Mouse (Mus musculus) forebrain, embryonic 14.5 days (tissue): ENCODE results near the gene Por. TPM values are rescaled to one million over a fixed set of nuclear protein-coding genes. Genes with fewer than 3 reads are reported as not detected.

ENCODE experiments used
- ATAC-seq: fragments of 200-750 bp; cut with Nextera tagmentation; 2 replicates; pipeline ENCODE4 v1.8.0; 2017; ENCODE audit warnings: mild to moderate bottlenecking, moderate library complexity
- DNase-seq: peaks from one replicate; pipeline ENCODE4 v3.0.0-alpha.2; 2015; ENCODE audit warnings: low spot score
- H3K27ac ChIP-seq: fragments of 300-500 bp; sonication (generic); 2 replicates; pipeline ENCODE4 v1.5.1; 2014; ENCODE audit warnings: low read depth, mild to moderate bottlenecking, control low read depth, low read length, moderate library complexity
- H3K27me3 ChIP-seq: fragments of 300-500 bp; sonication (generic); replicated peaks from 2 replicates; pipeline ENCODE4 v1.6.1; 2014; ENCODE audit warnings: low read length, control low read depth, mixed read lengths; ENCODE audit not compliant: control insufficient read depth, insufficient read depth
- H3K36me3 ChIP-seq: fragments of 300-500 bp; sonication (generic); 2 replicates; pipeline ENCODE4 v1.6.1; 2014; ENCODE audit warnings: low read length, control low read depth; ENCODE audit not compliant: control insufficient read depth, insufficient read depth
- H3K4me1 ChIP-seq: fragments of 300-500 bp; sonication (generic); 2 replicates; pipeline ENCODE4 v1.6.1; 2014; ENCODE audit warnings: antibody characterized with exemption, low read length, control low read depth; ENCODE audit not compliant: control insufficient read depth, insufficient read depth
- H3K4me2 ChIP-seq: fragments of 300-500 bp; sonication (generic); 2 replicates; pipeline ENCODE4 v1.6.1; 2014; ENCODE audit warnings: mild to moderate bottlenecking, control low read depth, low read length
- H3K4me3 ChIP-seq: fragments of 300-500 bp; sonication (generic); 2 replicates; pipeline ENCODE4 v1.5.1; 2014; ENCODE audit warnings: low read depth, low read length, control low read depth
- H3K9ac ChIP-seq: fragments of 300-500 bp; sonication (generic); 2 replicates; pipeline ENCODE4 v1.6.1; 2014; ENCODE audit warnings: mild to moderate bottlenecking, low read length, control low read depth, moderate library complexity
- H3K9me3 ChIP-seq: fragments of 300-500 bp; sonication (generic); replicated peaks from 2 replicates; pipeline ENCODE4 v1.6.1; 2016; ENCODE audit warnings: low read length, control low read depth, mixed read lengths; ENCODE audit not compliant: control insufficient read depth
- WGBS: fragments of 180-500 bp; shearing (Covaris S2); extraction: QIAGEN DNeasy Blood & Tissue Kit; methylation state at CpG from one replicate; pipeline ENCODE4 v1.1.7; 2014; 5-methylcytosine and 5-hydroxymethylcytosine counted together
- polyA plus RNA-seq: library from polyadenylated mRNA; unstranded; fragments of >200 nt; fragmentation: Nextera tagmentation; extraction: Ambion mirVana; gene quantifications from 2 replicates; pipeline ENCODE4 v1.2.1, GENCODE M21; 2014

The Por gene
- polyA plus RNA-seq, 1 experiment from 2014 or later = 82.1 TPM

- H3K9ac ChIP-seq = no peak overlapping the region
- no peaks in the 10 kb centered on the region; the same call in 1 of the 2 replicates for H3K36me3 ChIP-seq
- H3K4me3 ChIP-seq = no peak overlapping the region
- no peak overlapping the region for H3K4me2 ChIP-seq
- no peaks in the 10 kb centered on the region for H3K9me3 ChIP-seq
- H3K27ac ChIP-seq = no peak overlapping the region
- DNase-seq = no peak
- ATAC-seq = no peak
- no peaks in the 10 kb centered on the region for H3K4me1 ChIP-seq
- WGBS = 81% methylated on average over 9 of the region's 9 CpGs
- no peaks in the 10 kb centered on the region for H3K27me3 ChIP-seq
Measured at GRCm38 (mm10) chr5:135648461-135649308, 21.1 kb upstream of the Por start.

GRCm38 (mm10) chr5:135649309-135649633, 20.6 kb upstream of the Por start:
- Histone ChIP-seq H3K9ac (no peak overlapping the region), H3K27ac (no peak overlapping the region), H3K4me3 (no peak overlapping the region), H3K4me2 (no peak overlapping the region), H3K27me3 (no peaks in the 10 kb centered on the region), H3K9me3 (no peaks in the 10 kb centered on the region), H3K36me3 (no peaks in the 10 kb centered on the region), H3K4me1 (no peaks in the 10 kb centered on the region)
- 93% methylated on average over 1 of the region's 1 CpGs for WGBS
- ATAC-seq (no peak), DNase-seq (no peak)

DNA sequence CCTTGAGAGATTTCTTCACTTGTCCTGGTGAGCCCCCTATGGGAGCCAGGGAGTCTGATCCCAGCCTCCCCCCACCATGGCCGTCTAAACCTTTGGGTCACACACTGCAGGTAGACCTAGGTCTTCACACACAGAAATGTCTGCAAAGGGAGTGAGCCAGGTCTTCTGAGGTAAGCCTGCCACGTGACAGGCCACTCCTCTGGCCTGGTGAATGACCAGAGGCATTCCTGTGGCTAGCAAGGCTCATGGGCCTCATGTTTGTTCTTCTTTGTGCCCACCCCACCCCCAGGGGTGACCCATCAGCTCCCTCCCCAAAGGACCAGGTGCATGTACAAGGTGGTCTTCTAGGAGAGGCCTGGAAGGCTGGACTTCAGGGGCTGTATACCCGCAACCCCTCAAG, 18.3 kb upstream of the Por start:
- no peak overlapping the region for H3K4me3 ChIP-seq
- 81% methylated on average over 3 of the region's 3 CpGs for WGBS
- H3K36me3 ChIP-seq = no peaks in the 10 kb centered on the region
- H3K4me2 ChIP-seq = no peak overlapping the region
- no peak overlapping the region for H3K27ac ChIP-seq
- H3K9ac ChIP-seq = no peak overlapping the region
- no peaks in the 10 kb centered on the region for H3K4me1 ChIP-seq
- no peaks in the 10 kb centered on the region for H3K27me3 ChIP-seq
- DNase-seq (no peak), ATAC-seq (no peak)
- H3K9me3 ChIP-seq = no peaks in the 10 kb centered on the region

DNA sequence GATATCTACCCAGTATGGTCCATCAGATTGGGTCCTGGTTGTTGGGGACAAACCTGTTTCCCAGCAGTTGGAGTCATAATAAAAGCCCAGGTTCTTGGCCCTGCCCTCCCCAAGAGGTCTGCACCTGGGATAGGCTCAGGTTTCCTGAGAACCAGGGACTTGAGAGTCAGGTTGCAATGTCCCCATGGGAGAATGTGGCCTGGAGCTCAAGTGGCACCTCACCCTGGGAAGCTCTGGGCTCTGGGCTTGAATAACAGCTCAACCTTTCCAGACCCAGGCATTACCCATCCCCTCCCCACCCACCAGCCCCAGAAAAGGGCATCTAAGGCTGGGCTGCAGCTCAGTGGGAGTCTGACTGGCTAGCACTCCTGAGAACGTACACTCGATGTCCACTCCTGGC, 16.6 kb upstream of the Por start:
- Histone ChIP-seq H3K27me3 (no peaks in the 10 kb centered on the region), H3K27ac (no peak overlapping the region), H3K9me3 (no peaks in the 10 kb centered on the region), H3K4me3 (no peak overlapping the region), H3K4me2 (no peak overlapping the region), H3K4me1 (no peaks in the 10 kb centered on the region), H3K36me3 (no peaks in the 10 kb centered on the region), H3K9ac (no peak overlapping the region)
- ATAC-seq = no peak
- DNase-seq = no peak
- 80% methylated on average over 2 of the region's 2 CpGs for WGBS

DNA sequence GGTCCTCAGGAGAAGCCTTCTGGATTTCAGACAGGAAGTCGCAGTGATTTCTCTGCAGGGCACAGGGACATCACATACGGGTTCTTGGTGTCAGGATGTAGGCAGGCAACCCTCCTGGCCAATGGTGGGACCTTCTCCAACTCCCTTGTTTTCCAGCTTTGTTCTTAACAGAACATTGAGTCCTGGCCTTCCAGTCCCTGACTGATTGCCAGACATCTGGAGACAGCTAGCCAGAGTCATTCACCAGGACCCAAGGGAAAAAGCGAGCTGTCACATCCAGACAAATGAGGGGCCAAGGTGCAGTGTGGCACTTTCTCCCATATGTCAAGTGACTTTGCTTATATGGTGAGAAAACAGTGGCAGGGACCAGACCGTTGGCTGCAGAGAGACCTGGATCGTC, 13.8 kb upstream of the Por start:
- no peak for ATAC-seq
- 87% methylated on average over 5 of the region's 5 CpGs for WGBS

GRCm38 (mm10) chr5:135657128-135657527, 12.7 kb upstream of the Por start:
- H3K4me2 ChIP-seq = no peak overlapping the region
- H3K9me3 ChIP-seq = no peaks in the 10 kb centered on the region
- H3K36me3 ChIP-seq = no peaks in the 10 kb centered on the region
- H3K27ac ChIP-seq = no peak overlapping the region
- DNase-seq (no peak), ATAC-seq (no peak)
- no peak overlapping the region for H3K4me3 ChIP-seq
- H3K9ac ChIP-seq = no peak overlapping the region
- no peaks in the 10 kb centered on the region for H3K27me3 ChIP-seq
- no peaks in the 10 kb centered on the region for H3K4me1 ChIP-seq
- WGBS = 73% methylated on average over 5 of the region's 5 CpGs

More for the DNA sequence above, 13.8 kb upstream of the Por start:
- no peak overlapping the region for H3K9ac ChIP-seq
- no peak overlapping the region for H3K27ac ChIP-seq
- no peaks in the 10 kb centered on the region for H3K4me1 ChIP-seq
- H3K36me3 ChIP-seq = no peaks in the 10 kb centered on the region
- no peak overlapping the region for H3K4me3 ChIP-seq
- no peak overlapping the region for H3K4me2 ChIP-seq
- H3K9me3 ChIP-seq = no peaks in the 10 kb centered on the region
- no peaks in the 10 kb centered on the region for H3K27me3 ChIP-seq
- DNase-seq = no peak

- Histone ChIP-seq H3K9me3 (no peaks in the 10 kb centered on the region), H3K4me3 (no peak overlapping the region), H3K9ac (no peak overlapping the region), H3K4me1 (no peaks in the 10 kb centered on the region), H3K4me2 (no peak overlapping the region), H3K27ac (no peak overlapping the region), H3K36me3 (no peaks in the 10 kb centered on the region), H3K27me3 (no peaks in the 10 kb centered on the region)
- ATAC-seq (no peak), DNase-seq (no peak)
- 55% methylated on average over 17 of the region's 17 CpGs for WGBS
Measured at GRCm38 (mm10) chr5:135657703-135658373, 12.0 kb upstream of the Por start.

GRCm38 (mm10) chr5:135659956-135660355, 9.9 kb upstream of the Por start:
- DNase-seq (no peak), ATAC-seq (no peak)
- Histone ChIP-seq H3K36me3 (no peaks in the 10 kb centered on the region), H3K27ac (no peak overlapping the region), H3K4me3 (no peak overlapping the region), H3K9me3 (no peaks in the 10 kb centered on the region), H3K9ac (no peak overlapping the region), H3K4me1 (no peaks in the 10 kb centered on the region), H3K4me2 (no peak overlapping the region), H3K27me3 (no peaks in the 10 kb centered on the region)
- 86% methylated on average over 4 of the region's 4 CpGs for WGBS

GRCm38 (mm10) chr5:135660535-135660934, 9.3 kb upstream of the Por start:
- ATAC-seq = no peak

More at GRCm38 (mm10) chr5:135660535-135660934, 9.3 kb upstream of the Por start:
- Histone ChIP-seq H3K4me1 (no peaks in the 10 kb centered on the region), H3K4me2 (no peak overlapping the region), H3K9ac (no peak overlapping the region), H3K4me3 (no peak overlapping the region), H3K27ac (no peak overlapping the region), H3K27me3 (no peaks in the 10 kb centered on the region), H3K36me3 (no peaks in the 10 kb centered on the region), H3K9me3 (no peaks in the 10 kb centered on the region)
- 86% methylated on average over 7 of the region's 7 CpGs for WGBS
- no peak for DNase-seq
